Mouse (Mus musculus): ENCODE measurements around the gene Klc1. TPM values are rescaled to one million over a fixed set of nuclear protein-coding genes. Genes with fewer than 3 reads are reported as not detected.

Gene Klc1
- polyA plus RNA-seq, 1 experiment = 599 TPM

- DNase-seq (ENCODE audit: low read depth) = no peak
- TF ChIP-seq POLR2A (IDR thresholded peaks at IDR 0.05; ENCODE audit: borderline replicate concordance, extremely low read depth, insufficient read depth, insufficient read length, poor library complexity, severe bottlenecking) = no peak
- no peak for TF ChIP-seq CTCF (IDR thresholded peaks at IDR 0.05; ENCODE audit: borderline replicate concordance, extremely low read depth, insufficient read depth, insufficient read length)
These were observed 84.8 kb downstream of the Klc1 start for GRCm38 (mm10) chr12:111843470-111843869.

- DNase-seq (ENCODE audit: low read depth) = no peak
These were observed 87.3 kb downstream of the Klc1 start for GRCm38 (mm10) chr12:111845953-111846352.

GRCm38 (mm10) chr12:111846815-111847214 is 88.2 kb downstream of the Klc1 start:
- DNase-seq (ENCODE audit: low read depth) = no peak
- TF ChIP-seq POLR2A (IDR thresholded peaks at IDR 0.05; ENCODE audit: borderline replicate concordance, extremely low read depth, insufficient read depth, insufficient read length, poor library complexity, severe bottlenecking) (no peak), CTCF (IDR thresholded peaks at IDR 0.05; ENCODE audit: borderline replicate concordance, extremely low read depth, insufficient read depth, insufficient read length) (no peak)

More at GRCm38 (mm10) chr12:111845953-111846352, 87.3 kb downstream of the Klc1 start:
- TF ChIP-seq POLR2A (IDR thresholded peaks at IDR 0.05; ENCODE audit: borderline replicate concordance, extremely low read depth, insufficient read depth, insufficient read length, poor library complexity, severe bottlenecking) (no peak), CTCF (IDR thresholded peaks at IDR 0.05; ENCODE audit: borderline replicate concordance, extremely low read depth, insufficient read depth, insufficient read length) (no peak)

DNA sequence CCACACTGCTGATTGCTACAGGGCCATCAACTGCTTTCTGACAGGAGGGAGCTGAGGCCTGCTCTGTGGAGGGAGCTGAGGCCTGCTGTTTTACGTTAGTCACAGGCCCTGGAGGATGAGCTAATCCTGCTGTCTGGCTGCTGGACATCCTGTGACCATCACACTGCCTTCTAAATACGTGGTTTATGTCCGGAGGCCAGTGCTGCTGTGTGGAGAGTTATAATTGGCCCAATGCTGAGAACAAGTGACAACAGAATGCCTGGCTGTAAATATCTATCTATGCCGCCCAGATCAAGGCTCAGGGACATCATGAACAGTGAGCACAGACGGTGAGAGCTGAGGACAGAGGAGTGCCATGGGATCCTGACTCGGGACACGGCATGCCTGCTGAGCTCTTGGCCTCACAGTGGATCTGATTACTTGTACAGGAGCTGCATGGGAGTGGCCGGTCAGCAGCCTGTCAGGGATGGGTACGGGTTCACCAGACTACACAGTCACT is 89.7 kb downstream of the Klc1 start:
- peak; percentile 12 for DNase-seq (ENCODE audit: low read depth)
- TF ChIP-seq POLR2A (IDR thresholded peaks at IDR 0.05; ENCODE audit: borderline replicate concordance, extremely low read depth, insufficient read depth, insufficient read length, poor library complexity, severe bottlenecking) (no peak), CTCF (IDR thresholded peaks at IDR 0.05; ENCODE audit: borderline replicate concordance, extremely low read depth, insufficient read depth, insufficient read length) (no peak)

DNA sequence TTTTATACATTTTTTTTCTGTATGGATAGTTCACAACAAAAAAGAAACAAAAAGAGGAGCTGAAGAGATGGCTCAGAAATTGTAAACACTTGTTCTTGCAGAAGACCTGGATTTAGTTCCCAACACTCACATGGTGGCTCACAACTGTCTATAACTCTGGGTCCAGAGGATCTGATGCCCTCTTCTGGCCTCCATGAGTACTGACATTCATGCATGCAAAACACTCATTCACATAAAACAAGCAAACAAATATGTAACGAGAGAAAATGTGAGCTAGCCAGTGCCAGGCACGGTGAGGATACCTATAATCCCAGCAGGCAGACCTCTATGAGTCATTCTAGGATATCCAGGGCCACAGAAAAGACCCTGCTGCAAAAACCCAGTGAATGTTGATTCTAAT is 92.6 kb downstream of the Klc1 start:
- peak; percentile 22; the same call in 1 of the 2 replicates for TF ChIP-seq CTCF (IDR thresholded peaks at IDR 0.05; ENCODE audit: borderline replicate concordance, extremely low read depth, insufficient read depth, insufficient read length)
- no peak for TF ChIP-seq POLR2A (IDR thresholded peaks at IDR 0.05; ENCODE audit: borderline replicate concordance, extremely low read depth, insufficient read depth, insufficient read length, poor library complexity, severe bottlenecking)

GRCm38 (mm10) chr12:111851745-111852144 is 93.1 kb downstream of the Klc1 start:
- TF ChIP-seq POLR2A (IDR thresholded peaks at IDR 0.05; ENCODE audit: borderline replicate concordance, extremely low read depth, insufficient read depth, insufficient read length, poor library complexity, severe bottlenecking) = no peak
- TF ChIP-seq CTCF (IDR thresholded peaks at IDR 0.05; ENCODE audit: borderline replicate concordance, extremely low read depth, insufficient read depth, insufficient read length) = no peak
- DNase-seq (ENCODE audit: low read depth) = peak; percentile 66

More for the DNA sequence above, 92.6 kb downstream of the Klc1 start:
- DNase-seq (ENCODE audit: low read depth) = peak; percentile 12

DNA sequence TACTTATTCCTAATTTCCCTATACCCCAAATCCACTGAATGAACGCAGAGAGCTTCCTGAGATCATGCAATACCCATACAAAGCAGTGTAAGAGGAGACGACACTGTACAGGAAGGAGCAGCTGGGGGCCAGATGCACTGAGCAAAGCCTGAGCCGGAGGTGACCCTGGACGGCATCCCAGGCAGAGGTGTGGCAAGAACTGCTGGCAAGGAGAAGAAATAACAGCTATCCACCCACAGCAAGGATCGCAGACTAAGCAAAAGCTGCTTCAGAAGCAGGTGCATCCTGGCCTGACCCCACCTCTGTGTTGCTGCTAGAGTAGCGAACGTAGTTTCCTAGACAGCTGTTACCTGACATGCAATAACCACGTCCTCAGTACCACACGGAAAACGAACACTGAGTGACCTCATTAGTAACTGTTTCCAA is 94.4 kb downstream of the Klc1 start:
- DNase-seq (ENCODE audit: low read depth) = no peak
- TF ChIP-seq CTCF (IDR thresholded peaks at IDR 0.05; ENCODE audit: borderline replicate concordance, extremely low read depth, insufficient read depth, insufficient read length) = no peak
- no peak for TF ChIP-seq POLR2A (IDR thresholded peaks at IDR 0.05; ENCODE audit: borderline replicate concordance, extremely low read depth, insufficient read depth, insufficient read length, poor library complexity, severe bottlenecking)

GRCm38 (mm10) chr12:111853546-111853945 is 94.9 kb downstream of the Klc1 start:
- TF ChIP-seq POLR2A (IDR thresholded peaks at IDR 0.05; ENCODE audit: borderline replicate concordance, extremely low read depth, insufficient read depth, insufficient read length, poor library complexity, severe bottlenecking) (no peak), CTCF (IDR thresholded peaks at IDR 0.05; ENCODE audit: borderline replicate concordance, extremely low read depth, insufficient read depth, insufficient read length) (no peak)
- no peak for DNase-seq (ENCODE audit: low read depth)

GRCm38 (mm10) chr12:111855448-111855847 is 96.8 kb downstream of the Klc1 start:
- DNase-seq (ENCODE audit: low read depth) = no peak
- no peak for TF ChIP-seq POLR2A (IDR thresholded peaks at IDR 0.05; ENCODE audit: borderline replicate concordance, extremely low read depth, insufficient read depth, insufficient read length, poor library complexity, severe bottlenecking)
- TF ChIP-seq CTCF (IDR thresholded peaks at IDR 0.05; ENCODE audit: borderline replicate concordance, extremely low read depth, insufficient read depth, insufficient read length) = no peak

Other genes with a start within 250 kb of the Klc1 start
- 147 and 167 TPM in 2 replicates for gene Eif5, start 220.8 kb upstream of the Klc1 start, polyA plus RNA-seq (2012; rRNA removed)
- gene Mark3, start 184.3 kb upstream of the Klc1 start, polyA plus RNA-seq (2012; rRNA removed) = 100 and 112 TPM in 2 replicates
- 1,393 and 1,883 TPM in 2 replicates for gene Ckb, start 86.5 kb upstream of the Klc1 start, polyA plus RNA-seq (2012; rRNA removed)
- gene Trmt61a, start 80.7 kb upstream of the Klc1 start, polyA plus RNA-seq (2012; rRNA removed) = 21.9 and 27.9 TPM in 2 replicates
- 31.1 and 40.7 TPM in 2 replicates for gene Bag5, start 45.6 kb upstream of the Klc1 start, polyA plus RNA-seq (2012; rRNA removed)
- gene Apopt1, start 45.6 kb upstream of the Klc1 start, polyA plus RNA-seq (2012; rRNA removed) = 31.9 and 35.4 TPM in 2 replicates
- 7.6 and 9.3 TPM in 2 replicates for gene Xrcc3, start 55.0 kb downstream of the Klc1 start, polyA plus RNA-seq (2012; rRNA removed)
- 27.9 and 39.7 TPM in 2 replicates for gene Zfyve21, start 55.3 kb downstream of the Klc1 start, polyA plus RNA-seq (2012; rRNA removed)
- gene Ppp1r13b, start 149.3 kb downstream of the Klc1 start, polyA plus RNA-seq (2012; rRNA removed) = 19.4 and 35.7 TPM in 2 replicates
- gene Atp5mpl, start 208.1 kb downstream of the Klc1 start, polyA plus RNA-seq (2012; rRNA removed) = 193 and 206 TPM in 2 replicates
- gene Tdrd9, start 212.7 kb downstream of the Klc1 start, polyA plus RNA-seq (2012; rRNA removed) = 0.59 TPM in 2 replicates
- not detected in 2 replicates for gene Rd3l, start 222.5 kb downstream of the Klc1 start, polyA plus RNA-seq (2012; rRNA removed)

All from brain, embryonic 14.5 days (tissue).